Mouse (Mus musculus) central nervous system, embryonic 14 days (tissue): ENCODE data around the gene Kazn. TPM values are rescaled to one million over a fixed set of nuclear protein-coding genes. Genes with fewer than 3 reads are reported as not detected.

Source experiments
- polyA plus RNA-seq: library from polyadenylated mRNA; depleted of rRNA; stranded (reverse); fragments of >200 nt; gene quantifications from 2 replicates; pipeline ENCODE4 v1.2.3, GENCODE M21; 2012; rRNA removed

The Kazn gene
- polyA plus RNA-seq, result 40.8 and 47.0 TPM in 2 replicates

DNA sequence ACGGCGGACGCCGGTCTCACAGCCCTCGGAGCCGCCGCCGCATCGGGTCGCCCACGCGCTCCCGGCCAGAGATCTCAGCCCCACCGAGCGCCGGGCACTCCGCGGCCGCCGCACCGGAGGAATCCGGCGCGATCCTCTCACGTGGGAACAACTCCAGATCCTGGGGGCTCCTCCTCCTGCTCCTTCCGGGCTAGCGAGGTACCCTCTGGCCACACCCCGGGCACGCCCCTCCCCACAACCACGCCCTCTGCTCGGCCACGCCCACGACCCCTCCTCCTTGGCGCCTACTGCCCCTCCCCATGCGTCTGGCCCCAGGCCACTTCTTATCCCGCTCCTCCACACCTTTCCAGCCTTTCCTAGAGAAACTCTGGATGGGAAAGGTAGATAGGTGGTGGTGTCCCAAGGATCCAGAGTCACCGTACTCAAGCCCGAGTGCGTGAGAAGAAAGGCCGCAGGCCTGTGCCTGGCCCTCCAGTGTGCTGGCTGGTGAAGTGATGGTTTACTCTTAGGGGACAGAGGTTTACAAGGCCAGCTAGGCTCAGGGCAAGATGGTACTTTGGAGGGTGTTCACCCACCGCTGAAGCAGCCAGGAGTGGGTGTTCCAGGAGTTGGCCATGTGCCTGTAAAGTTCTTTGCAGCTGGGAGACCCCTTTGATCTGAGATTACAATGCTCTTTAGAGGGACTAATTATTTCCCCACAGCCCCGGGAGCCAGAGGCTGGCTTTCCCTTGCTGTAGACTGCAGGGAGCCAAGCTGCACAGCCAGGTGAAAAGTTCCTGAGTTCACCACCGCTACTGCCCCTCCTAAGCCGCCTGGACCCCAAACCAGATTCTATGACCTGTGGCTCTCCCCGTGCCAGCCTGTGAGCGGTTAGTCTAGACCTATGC is at the start of gene Kazn:
Kazn (minus strand) TSS at position 162 of the 887 bp plus-strand sequence.

DNA sequence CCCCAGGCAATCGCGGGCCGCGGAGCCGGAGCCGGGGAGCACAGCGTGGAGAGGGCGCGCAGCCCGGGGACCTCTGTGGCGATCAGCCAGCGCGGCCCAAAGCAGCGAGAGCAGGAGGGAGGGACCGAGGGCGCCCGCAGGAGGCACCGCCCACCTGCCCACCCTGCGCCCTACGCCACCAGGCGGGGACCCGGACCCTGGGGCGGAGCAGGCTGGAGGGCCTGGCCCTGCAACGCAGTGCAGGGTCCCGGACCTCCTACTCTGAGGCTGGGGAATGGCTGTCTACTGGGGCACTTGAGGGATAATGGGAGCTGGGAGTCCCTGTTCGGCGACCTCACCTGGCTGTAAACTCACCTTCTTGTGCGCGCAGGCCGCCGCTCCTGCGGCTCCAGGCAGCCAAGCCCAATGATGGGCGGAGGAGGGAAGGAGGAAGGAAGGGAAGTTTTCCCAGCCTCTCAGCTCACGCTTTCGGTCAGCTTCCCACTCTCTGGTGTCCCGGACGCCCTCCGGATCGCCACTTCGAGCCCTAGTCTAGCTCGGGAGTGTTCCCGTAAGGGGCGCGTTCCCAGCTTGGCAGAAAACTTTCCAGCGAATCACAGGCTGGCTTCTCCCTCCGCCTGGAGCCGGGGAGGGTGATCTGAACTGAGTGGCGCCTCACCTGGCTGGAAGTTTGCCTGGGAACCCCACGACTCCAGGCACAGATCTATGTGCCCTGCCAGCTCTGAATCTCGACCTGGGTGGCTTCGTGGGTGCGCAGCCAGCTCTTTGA is 154.9 kb downstream of the Kazn start, which contains the start of gene Tmem51:
Tmem51 (minus strand) TSS at position 174 of the 769 bp plus-strand sequence.

Other genes with a start within 250 kb of the Kazn start
- gene Fhad1, start 224.3 kb downstream of the Kazn start, polyA plus RNA-seq, result 2.9 and 3.2 TPM in 2 replicates
- gene Tmem51, start 155.1 kb downstream of the Kazn start, polyA plus RNA-seq, result 4.3 and 6.1 TPM in 2 replicates